Mouse (Mus musculus): ENCODE results near the gene Cox14.

DNA sequence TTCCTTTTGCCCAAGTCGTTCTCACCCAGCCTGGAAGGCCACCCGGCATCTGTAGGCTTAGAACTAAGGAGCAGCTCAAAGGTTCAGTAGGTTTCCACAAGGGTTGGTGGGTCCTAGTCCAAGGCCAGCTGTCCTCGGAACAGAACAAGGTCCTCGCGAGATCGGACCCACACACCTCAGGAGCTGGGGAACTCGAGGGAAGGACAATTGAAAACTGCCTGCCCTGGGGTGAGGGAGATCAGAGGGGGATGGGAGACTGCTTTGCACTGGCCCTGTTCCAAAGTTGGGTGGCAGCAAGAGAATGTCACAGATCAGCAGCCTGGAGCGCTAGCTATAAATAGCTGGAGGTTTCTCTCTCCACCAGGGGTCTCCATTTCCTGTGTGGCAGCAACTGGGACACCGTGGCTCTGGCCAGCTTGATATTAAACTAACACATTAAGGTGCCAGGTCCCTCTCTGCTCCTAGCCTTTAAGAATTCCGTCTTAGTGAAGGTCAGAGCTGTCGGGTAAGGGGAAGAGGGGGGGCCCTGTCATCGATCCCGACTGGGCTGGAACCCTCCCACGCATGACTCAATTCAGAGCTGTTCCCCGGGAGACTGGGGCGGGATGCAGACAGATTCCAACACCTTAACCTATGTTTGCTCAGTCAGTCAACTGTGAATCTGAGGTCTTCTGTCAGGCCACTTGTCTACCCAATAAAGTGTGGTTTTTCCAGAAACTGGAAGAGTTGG is 961 bp upstream of the Cox14 start:
- peak; percentile 66; the same call in 1 of the 2 replicates for TF ChIP-seq CTCF (IDR thresholded peaks at IDR 0.05; ENCODE audit: borderline replicate concordance, control insufficient read depth, extremely low read depth, insufficient read depth, low read length, poor library complexity)
- TF ChIP-seq POLR2A (IDR thresholded peaks at IDR 0.05; ENCODE audit: control insufficient read depth, extremely low read depth, insufficient read depth, low read length, poor library complexity): no peak

All from thymus, adult 2 months (tissue).